Mouse (Mus musculus): ENCODE results near the gene 4933424G06Rik.
A peak's percentile ranks its signal among the peaks of the same experiment; 100 is the strongest.

Gene 4933424G06Rik

DNA sequence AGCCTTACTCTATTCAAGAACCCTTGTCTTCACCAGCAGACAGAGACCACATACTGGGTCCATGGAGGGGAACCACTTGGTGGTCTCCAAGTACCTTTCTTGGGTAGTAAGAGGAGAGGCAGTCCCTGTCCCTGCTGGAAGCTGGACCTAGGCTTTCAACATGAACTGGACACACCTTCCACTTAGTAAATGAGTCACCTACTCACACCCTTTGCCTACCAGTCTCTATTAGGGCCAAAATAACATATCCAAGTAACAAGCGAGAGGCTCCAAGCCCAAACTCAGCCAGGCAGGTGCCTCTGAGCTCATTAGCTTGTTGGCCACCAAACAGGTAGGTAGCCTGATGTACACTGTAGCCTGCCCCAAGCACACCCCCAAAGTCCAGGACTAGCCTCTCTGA, 1.3 kb upstream of the 4933424G06Rik start:
- ATAC-seq (ENCODE audit: insufficient number of reproducible peaks, low FRiP score, low TSS enrichment), result no peak

DNA sequence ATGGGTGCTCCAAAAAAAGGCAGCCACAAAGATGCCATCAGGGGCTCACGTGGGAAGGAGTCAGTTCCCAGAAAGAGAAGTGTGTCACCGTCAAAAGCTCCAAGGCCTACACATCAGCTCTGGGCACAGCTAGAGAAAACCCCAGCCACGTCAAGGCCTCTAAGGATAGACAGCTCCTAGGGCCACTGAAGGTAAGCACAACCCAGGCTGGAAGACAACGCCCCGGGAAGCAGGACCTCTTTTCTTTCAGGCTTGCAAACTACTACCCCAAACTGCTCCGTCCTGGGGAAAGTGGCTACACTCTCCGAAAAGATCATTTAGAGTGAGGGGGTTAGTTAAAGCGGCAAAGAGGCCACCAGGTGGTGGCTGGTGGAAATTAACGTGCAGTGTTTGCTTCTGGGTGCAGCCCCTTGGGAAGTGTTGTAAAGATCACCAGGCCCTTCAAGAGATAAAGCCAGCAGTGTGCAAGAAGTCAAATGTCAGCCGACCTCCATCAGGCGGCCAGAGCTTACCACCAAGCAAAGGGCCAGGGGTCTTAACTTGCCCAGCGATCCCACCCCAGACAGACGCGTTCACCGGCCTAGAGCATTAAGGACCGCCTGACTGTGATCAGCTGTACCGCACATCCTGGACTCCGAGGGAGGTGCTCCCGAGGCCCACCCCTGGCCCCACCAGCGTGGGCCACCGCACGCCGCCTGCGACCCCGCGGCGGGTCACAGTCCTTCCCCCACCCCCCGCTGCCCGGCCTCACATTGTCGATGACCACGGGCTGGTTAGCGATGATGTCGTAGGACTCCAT, 695 bp upstream of the 4933424G06Rik start:
- peak; percentile 37 for ATAC-seq (ENCODE audit: insufficient number of reproducible peaks, low FRiP score, low TSS enrichment)

DNA sequence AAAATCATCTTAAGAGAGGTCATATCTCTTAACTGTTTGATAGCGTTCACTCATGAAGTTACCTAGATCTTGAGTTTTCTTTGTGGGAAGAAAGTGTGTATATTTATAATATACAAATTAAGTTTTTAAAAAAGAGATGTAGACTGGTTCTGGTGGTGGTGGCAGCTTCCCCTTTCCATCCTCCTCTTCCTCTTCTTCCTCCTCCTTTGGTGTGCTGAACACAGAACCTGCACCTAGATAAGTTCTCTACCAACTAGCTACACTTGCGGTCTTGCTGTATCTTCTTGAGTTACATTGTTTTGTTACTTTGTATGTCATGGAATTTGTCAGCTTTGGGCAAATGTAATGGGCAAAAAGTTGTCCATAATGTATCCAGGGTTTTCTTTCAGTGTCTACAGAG, 1.2 kb downstream of the 4933424G06Rik start:
- ATAC-seq (ENCODE audit: insufficient number of reproducible peaks, low FRiP score, low TSS enrichment), result no peak

DNA sequence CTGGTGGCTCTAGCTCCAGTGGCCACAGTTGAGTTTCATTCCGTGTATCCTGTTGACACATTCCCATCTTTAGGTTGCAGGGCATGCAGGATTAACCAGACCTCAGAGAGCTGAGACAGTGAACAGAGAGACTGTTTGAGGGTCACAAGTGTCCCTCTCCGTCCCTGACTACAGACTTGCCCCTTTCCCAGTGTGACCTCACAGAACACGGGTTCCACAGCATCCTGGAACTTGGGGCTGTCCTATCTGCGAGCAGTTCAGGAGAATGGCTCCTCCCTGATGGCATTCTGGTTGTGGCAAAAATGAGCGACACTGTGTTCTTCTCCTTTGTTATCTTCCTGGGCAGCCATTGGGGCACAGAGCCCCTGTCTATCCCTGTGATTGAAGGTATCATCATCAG, 4.4 kb downstream of the 4933424G06Rik start, which contains the start of gene Actr1b:
Gene Actr1b (minus strand): TSS at position 112 of the 400 bp plus-strand sequence.
- ATAC-seq (ENCODE audit: insufficient number of reproducible peaks, low FRiP score, low TSS enrichment), result no peak

- no peak for ATAC-seq (ENCODE audit: insufficient number of reproducible peaks, low FRiP score, low TSS enrichment)
These were observed 8.8 kb downstream of the 4933424G06Rik start for GRCm38 (mm10) chr1:36718786-36719185.

DNA sequence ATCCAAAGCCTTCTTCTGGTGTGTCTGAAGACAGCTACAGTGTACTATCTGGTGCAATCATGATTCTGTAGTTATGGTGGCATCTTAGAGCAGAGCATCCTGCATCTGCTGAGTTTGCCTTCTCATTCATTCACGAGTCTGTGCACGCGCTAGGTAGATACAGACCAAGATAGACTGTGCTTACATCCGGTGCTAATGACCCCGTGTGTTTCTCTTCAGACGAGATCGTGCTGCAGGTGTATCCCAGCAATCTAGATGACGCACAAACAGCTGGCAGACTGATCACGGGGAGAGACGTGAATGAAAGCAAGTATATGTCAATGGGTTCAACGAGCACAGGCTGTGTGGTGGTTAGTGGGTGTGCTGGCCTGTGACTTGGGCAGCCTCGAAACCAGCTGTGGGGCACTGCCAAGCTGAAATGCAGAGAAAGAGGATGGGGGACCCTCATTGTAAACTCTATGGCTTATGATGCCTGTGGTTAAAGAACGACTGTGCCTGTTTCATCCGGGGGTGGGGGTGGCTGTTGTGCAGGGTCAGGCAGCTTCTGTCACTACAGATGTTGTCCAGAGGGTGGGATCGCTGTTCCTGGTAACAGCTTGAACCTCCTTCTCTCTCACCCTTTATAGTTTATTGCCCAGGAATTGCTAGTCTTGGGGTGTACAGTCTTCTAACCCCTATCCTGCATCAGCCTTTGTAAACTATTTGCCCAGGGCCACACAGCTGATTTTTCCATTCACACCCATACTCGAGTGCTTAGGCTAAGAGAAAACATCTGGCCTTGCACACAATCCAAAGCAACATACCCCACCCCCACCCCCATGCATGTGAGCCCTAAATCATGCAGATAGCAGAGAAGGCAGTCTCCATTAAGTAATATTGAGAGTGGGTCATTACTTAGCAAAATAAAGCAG, 13.5 kb downstream of the 4933424G06Rik start:
- ATAC-seq (ENCODE audit: insufficient number of reproducible peaks, low FRiP score, low TSS enrichment), result no peak

DNA sequence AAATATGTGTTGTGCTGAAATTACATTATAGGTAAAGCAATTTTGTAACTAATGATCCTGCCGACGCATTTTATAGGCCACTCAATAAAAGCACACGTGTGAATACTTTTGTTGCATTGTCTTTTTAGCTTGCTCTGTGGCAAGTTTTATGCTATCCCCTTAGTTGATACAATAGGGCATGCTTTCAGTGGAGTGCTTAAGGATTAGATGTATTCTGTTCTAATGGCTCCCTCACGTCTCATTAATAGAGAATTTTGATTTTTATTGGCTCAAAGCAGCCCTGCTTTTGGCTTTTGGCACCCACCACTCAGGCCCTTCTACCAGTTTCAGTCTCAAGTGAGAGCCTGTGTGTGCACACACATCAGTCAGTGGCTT, 14.1 kb downstream of the 4933424G06Rik start:
- ATAC-seq (ENCODE audit: insufficient number of reproducible peaks, low FRiP score, low TSS enrichment), result no peak

GRCm38 (mm10) chr1:36737300-36737699, 27.4 kb downstream of the 4933424G06Rik start:
- peak; percentile 64 for ATAC-seq (ENCODE audit: insufficient number of reproducible peaks, low FRiP score, low TSS enrichment)

DNA sequence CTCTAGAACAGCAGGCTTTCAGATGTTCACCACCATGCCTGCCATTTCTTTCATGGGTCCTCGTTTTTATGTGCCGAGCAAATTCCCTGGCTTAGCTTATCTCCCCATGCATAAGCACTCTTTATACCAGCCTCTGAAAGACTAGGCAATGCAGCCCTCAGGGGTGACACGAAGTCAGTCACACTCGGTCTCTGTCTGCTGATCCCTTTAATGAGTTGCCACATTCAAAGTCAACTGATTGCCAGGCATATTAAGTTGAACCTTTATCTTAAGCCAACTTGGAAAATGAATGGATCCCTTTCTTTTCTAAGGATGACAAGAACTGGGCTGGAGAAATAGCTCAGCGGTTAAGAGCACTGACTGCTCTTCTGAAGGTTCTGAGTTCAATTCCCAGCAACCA, 29.3 kb downstream of the 4933424G06Rik start:
- ATAC-seq (ENCODE audit: insufficient number of reproducible peaks, low FRiP score, low TSS enrichment), result no peak

DNA sequence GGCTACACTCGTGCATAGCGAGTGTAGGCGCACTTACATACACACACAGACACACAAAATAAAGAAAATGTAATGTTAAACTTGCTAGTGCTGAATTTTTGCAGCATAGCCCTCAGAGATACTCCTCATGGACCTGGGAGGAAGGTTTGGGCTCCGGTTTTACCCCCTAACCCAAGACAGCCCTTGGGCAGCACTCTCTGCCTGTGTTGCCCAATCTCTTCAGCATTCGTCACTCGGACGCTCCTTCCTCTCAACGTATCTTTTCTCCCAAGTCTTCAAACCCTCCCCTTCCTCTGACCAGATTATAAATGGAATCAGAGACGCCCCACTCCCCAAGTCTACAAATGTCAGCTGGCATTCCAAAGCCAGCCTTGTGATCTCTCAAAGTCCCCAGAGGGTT, 33.1 kb downstream of the 4933424G06Rik start:
- no peak for ATAC-seq (ENCODE audit: insufficient number of reproducible peaks, low FRiP score, low TSS enrichment)

DNA sequence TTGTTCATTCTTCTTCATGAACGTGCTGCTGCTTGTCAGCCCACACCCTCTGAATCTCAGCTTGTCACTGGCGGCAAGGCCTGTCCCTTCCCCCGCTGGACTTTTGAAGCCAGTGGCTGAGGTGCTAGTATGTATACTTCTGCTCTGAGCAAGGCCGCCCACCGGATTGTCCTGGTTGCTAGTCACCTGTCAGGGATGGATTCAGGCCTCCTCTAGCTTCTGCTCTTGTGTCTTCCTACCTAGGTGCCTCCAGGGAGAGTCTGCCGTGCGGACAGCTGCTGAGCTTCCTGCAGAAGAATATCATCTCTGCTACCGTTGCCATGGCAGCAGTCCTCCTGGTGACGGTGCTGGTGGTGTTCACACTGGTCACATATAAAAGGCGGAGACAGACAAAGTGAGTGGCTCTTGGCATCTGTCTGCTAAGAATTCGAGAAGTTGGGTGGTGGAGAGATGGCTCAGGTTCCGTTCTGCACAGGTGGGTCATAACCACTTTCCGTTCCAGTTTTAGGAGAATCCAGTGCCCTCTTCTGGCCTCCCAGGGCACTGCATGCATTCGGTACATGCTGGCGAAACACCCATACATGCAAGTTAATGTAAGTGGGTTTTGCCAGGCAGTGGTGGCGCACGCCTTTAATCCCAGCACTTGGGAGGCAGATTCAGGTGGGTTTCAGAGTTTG, 34.5 kb downstream of the 4933424G06Rik start:
- peak; percentile 61; the same call in 1 of the 2 replicates for ATAC-seq (ENCODE audit: insufficient number of reproducible peaks, low FRiP score, low TSS enrichment)

- ATAC-seq (ENCODE audit: insufficient number of reproducible peaks, low FRiP score, low TSS enrichment), result no peak
These were observed 35.7 kb downstream of the 4933424G06Rik start for GRCm38 (mm10) chr1:36745661-36746060.

DNA sequence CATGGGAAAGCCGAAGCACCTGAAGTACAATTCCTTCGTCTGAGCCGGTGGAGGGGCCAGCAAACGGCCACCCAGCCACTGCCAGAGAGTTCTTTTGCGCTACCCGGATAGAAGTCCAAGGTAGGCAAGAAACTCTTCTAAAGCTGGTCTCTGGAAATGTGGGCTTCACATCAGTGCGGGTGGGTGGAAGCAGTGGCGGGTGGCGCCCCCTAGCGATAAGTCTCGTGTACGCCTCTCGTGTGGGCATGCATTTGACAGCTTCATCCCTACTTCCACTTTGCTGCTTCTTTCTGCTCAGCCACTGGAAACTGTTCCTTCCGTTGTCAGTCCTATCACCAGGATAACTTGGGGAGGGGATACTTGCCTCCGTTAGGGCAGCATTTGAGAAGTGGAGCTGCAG, 36.5 kb downstream of the 4933424G06Rik start:
- ATAC-seq (ENCODE audit: insufficient number of reproducible peaks, low FRiP score, low TSS enrichment), result no peak

GRCm38 (mm10) chr1:36753932-36754675, 44.2 kb downstream of the 4933424G06Rik start:
- ATAC-seq (ENCODE audit: insufficient number of reproducible peaks, low FRiP score, low TSS enrichment), result no peak

DNA sequence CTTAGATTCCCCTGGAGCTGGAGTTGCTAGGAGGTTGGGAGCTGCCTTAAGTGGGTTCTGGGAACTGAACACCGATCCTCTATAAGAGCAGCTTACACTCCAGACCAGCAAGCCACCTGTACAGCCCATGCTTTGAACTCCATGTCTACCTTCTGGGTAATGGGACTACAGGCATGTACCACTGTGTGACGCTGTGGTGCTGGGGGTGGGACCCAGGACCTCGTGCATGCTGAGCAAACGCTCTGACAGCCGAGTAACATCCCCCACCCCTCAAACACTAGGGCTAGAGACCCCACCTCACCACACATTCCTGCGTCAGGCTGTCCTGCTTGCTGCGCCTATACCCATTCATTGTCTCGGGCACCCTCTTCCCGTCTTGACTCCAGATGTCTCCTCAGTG, 48.6 kb downstream of the 4933424G06Rik start:
- ATAC-seq (ENCODE audit: insufficient number of reproducible peaks, low FRiP score, low TSS enrichment), result no peak

DNA sequence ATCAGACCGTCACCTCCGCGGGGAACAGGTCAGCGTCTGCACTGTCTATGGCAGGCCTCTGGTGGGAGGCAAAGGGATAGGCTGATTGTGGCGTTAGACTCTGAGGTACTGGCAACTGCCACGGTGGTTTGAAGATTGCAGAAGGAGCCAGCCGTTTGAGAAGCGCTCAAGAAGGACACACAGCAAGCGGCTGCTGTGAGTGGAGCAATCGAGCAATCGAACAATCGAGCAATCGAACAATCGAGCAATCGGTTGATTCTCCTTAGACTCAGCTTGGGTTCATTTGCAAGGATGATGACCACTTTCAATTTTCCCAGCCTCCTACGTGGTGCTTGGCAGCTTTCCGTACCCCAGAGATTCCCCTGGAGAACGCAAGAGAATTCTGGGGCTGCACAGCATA, 49.1 kb downstream of the 4933424G06Rik start:
- no peak for ATAC-seq (ENCODE audit: insufficient number of reproducible peaks, low FRiP score, low TSS enrichment)

GRCm38 (mm10) chr1:36760401-36760800, 50.5 kb downstream of the 4933424G06Rik start:
- no peak for ATAC-seq (ENCODE audit: insufficient number of reproducible peaks, low FRiP score, low TSS enrichment)

GRCm38 (mm10) chr1:36761061-36761460, 51.1 kb downstream of the 4933424G06Rik start:
- no peak for ATAC-seq (ENCODE audit: insufficient number of reproducible peaks, low FRiP score, low TSS enrichment)

GRCm38 (mm10) chr1:36761568-36761967, 51.6 kb downstream of the 4933424G06Rik start, which contains the start of gene Zap70:
Gene Zap70, plus strand, starts transcription at chr1:36761798.
- no peak for ATAC-seq (ENCODE audit: insufficient number of reproducible peaks, low FRiP score, low TSS enrichment)

Data from cerebellum, adult (tissue).